Mouse (Mus musculus): ENCODE results near the gene Ap1s1.

The Ap1s1 gene

DNA sequence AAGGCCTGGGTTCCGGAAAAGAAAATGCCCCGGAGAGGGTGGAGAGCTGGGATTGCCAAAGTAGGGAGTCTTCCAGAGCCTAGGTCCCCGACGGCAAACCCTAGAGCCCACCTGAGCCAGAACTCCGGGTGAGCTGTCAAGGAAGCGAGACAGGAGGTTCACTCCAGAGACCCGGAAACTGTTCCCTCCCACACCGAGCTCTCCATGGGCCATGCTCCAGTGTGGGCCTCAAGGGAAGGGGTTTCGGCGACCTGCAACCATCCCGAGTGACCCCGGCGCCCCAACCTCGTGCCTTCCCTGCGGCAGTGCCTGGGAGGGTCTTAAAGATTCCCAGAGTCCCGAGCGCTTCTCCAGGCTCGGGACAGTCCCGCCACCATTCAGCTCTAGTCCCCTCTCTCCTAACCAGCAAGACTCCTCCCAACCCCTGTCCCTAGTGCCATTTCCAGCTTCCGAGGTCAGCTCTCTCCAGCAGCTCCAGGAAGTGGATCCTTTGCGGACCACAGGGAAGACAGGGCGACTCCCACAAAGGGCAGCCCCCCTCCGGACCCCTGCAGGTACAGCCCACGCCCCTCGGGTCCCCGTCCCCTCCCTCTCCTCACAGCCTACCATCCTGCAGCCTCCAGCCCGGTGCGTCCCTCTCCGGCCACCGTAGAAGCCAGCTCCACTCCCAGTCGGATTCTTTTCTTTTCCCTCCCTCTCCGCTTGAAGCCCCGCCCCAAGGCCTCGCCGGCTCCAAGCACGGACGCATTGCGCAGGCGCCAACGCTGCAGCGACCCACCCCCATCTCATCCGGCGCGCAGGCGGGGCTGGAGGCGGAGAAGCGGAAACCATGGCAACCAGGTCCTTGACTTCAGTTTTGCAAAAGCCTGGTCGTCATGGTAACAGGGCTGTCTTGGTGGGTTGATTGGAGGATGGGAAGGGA is at the start of gene Ap1s1:
TSS of gene Ap1s1 (minus strand) at position 734 of the 922 bp plus-strand sequence.
- peak; percentile 98 for DNase-seq

DNA sequence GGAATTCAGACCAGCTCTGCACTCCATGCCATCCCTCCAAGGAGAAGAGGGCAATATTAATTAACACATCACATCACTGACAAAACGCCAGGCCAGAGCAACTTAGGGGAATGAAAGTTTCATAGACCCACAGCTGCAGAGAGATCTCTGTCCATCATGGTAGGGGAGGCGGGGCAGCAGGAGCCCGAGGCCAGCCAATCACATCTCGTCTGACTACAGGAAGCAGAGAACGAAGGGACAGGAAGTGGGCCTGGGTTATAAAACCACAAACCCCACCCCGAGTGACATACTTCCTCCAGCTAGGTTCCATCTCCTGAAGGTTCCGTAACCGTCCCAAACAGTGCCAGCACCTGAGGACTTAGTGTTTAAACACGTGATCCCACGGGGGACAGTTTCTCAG is 49.2 kb upstream of the Ap1s1 start:
- DNase-seq: no peak

DNA sequence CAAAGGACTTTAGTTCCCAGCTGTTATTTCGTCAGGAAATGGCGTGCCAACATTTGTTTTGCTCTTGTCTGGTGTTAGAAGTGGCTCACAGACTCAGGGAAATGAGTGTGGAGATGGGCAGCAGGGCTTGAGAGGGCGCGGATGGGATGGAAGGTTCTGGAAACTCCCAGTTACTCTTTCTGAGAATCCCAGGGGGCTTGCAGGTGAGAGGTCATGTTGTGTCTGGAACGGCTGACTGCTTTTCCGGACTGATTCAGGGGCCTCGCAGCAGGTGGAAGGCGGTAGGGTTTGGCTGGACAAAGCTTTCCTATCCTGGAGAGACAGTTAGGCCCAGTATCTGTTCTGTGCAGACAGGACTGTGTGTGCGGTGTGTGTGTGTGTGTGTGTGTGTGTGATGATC is 47.8 kb upstream of the Ap1s1 start:
- DNase-seq: no peak

DNA sequence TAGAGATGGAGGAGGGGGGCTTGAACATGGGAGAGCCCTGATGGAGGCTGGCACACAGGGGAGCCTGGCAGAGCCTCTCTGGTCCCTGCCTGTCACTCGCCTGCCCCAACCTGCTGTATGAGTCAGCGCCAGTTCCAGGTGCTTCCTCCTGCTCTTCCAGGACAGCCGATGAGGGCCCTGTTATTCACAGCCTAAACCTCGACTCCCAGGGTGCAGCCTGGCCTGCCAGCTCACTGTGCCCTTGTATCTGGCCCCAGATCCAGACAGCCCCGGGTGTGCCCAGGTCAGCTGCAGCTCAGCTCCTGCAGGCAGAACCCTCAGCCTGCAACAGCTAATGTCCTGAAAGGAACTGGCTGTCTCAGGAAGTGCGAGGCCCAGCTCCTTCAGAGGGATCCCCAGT is 45.6 kb upstream of the Ap1s1 start:
- DNase-seq: no peak

DNA sequence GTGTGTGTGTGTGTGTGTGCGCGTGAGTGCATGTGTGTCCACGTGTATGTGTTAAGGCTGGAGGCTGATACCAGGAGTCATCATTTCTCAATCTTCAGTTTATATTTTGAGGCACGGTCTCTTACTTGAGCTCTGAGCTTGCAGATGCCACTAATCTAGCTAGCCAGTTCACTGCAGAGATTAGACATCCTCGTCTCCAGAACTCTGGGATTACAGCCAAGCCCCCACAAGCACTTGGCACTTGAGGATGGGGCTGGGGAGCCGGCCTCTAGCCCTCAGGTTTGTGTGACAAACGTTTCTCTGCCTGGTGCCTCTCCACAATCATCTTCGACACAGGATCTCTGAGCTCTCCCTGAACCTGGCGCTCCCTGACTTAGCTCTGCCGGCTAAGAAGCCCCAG is 44.9 kb upstream of the Ap1s1 start:
- no peak for DNase-seq

DNA sequence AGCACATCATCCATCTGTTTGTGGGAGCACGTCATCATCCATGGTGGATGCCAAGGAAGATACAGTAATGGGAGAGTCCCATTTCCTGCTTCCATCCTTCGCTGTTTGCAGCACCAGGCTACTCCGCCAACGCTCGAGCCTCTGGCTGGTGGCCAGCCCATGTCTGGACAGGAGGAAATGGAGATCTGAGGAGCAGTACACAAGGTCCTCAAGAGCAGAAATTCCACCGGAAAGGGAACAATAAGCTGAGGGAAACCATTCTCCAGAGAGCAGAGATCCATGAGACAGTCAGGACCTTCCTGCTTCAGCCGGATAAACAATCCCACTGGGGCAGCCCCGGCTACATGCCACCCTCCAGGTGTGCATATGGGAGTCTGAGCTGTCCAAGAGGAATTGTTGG is 41.5 kb upstream of the Ap1s1 start:
- no peak for DNase-seq

DNA sequence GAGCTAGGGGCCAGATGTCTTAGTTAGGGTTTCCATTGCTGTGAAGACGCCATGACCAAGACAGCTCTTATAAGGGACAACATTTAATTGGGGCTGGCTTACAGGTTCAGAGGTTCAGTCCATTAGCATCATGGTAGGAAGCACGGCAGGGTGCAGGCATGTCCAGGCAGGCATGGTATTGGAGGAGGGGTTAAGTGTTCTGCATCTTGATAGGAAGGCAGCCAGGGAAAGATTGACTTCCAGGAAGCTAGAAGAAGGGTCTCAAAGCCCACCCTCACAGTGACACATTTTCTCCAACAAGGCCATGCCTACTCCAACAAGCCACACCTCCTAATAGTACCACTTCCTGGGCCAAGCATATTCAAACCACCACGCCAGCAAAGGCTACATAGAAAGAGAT is 39.8 kb upstream of the Ap1s1 start:
- DNase-seq: no peak

DNA sequence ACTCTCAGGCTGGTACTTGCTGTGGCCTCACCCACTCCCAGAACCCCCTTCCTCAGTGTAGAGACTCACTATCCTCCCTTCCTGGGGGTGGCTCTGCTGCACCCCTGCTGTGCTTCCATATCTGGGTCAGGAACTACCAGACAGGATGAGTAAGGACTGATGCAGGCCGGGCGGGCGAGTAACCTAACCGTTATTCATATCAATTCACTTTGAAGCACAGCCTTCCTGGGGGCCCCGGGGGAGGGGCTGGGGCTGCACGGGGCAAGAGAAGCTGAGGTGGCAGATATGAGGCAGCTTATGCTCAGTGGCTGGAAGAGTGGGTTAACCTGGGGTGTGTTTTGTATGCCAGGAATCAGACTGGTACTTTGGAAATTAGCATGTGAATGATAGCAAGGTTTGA is 39.1 kb upstream of the Ap1s1 start:
- no peak for DNase-seq

DNA sequence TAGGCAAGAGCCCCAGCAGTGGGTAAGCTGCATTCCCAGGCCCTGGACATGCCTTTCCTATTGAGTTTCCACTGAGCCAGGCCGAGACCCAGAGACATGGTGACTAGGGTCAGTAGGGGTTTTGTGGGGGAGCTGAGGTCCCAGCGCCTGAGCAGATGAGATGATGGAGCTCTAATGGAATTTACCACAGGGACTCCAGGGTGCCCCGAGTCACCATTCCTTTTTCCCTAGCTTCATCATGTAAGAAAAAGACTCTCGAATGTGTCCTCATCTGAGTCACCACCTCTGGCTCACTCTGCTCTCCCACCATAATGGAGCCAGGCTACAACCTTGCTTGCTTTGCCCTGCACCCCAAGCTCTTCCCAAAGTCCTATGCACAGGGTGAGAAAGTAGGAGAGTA is 37.1 kb upstream of the Ap1s1 start:
- no peak for DNase-seq

DNA sequence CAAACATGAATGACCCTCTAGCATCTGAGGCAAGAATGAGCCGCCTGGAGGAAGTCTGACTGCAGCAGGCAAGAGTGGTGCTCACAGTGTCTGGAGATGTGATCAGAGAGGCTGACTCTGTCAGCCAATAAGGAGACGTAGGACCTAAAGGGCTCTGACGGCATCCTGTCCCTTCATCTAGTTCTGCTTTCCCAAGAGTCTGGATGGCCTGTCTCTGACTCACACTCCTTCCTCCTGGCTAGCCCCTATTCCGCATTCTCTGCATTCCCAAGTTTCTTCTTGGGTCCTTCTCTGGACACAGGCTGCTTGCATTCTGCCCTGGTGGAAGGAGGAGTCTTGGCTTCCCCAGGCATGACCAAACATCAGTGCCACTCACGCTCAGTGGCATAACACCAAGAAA is 33.9 kb upstream of the Ap1s1 start:
- DNase-seq: peak; percentile 68

DNA sequence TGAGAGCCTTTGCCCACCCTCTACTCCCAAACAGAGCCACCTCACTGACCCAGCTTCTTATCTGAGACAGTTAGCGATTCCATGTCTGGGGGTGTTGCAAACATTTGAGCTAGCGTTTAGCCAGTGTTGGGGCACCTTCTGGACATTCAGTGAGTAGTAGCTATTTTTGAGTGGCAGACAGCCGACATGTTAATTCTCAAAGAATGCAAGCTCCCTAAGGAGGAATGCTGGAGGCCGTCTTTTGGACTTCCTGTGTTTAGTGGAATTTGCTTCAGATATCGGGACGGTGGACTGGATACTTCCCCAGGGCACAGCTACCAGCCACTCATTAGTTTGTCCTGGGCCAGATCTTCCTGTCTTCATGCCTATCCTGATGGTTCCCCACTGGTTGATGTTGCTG is 32.7 kb upstream of the Ap1s1 start:
- no peak for DNase-seq

DNA sequence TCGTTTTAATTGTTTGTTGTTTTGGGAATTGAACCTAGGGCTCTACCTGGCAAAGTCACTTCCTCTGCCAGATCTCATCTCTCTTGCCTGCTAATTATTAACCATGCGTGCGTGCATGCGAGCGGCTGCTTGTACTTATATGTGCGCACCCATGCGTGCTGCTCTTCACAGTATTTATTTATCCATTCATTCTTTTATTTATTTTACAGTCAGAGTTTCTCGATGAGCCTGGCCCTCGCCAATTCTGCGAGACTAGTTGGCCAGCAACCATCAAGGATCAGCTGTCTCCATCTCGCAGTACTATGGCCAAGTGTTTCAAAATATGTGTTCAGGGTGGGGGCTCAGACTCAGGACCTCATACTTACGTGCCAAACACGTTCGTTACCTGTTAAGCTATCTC is 32.1 kb upstream of the Ap1s1 start:
- no peak for DNase-seq

DNA sequence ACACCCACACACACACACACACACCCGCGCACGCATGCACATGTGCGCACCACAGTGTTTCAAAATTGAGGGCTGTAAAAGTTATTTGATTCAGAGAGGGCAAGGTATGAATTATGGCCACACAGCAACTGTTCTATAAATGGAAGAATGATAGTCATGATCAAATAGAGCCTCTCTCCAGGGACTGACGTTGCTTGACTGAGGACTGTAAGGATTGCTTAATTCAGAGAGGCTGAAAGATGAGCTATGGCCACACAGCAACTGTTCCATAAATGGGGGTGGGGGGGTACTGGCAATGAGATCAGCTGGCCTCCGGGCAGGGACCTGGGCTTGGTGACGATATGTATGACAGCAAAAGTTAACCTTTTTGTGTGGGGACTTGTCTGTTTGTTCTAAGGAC is 31.3 kb upstream of the Ap1s1 start:
- no peak for DNase-seq

DNA sequence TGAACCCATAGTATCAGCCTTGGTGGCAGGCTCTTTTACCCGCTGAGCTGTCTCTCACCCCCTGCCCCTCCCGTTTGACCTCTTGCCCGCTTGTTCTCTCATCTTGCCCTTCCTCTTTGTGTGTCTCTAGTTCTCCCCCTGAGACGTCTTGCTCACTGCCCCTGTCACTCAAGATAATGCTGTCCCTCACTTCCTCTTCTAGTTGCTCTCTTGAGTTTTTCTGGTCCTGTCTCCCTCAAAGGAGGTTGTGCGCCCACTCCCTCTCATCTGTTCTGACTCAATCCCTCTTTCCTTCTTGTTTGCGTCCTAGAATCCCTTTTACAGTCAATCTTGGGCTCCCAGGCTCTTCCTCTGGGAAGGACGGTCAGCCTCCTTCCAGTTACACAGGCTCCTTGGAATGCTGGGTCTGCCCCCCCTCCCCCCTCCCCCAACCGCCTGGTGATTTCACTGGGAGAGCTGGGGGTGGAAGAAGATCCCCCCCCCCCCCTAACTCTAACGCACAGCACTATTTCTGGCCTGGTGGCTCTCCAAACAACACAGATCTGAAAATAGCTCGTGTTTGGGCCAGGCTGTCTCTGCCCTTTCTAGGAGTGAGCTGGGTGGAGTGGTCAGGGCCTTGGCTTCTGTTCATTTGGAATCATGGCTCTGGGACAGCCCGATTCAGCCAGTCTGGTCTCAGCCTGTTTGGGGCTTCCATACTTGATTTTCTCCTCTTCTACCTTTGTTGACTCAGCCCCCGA is 30.4 kb upstream of the Ap1s1 start:
- peak; percentile 81 for DNase-seq

DNA sequence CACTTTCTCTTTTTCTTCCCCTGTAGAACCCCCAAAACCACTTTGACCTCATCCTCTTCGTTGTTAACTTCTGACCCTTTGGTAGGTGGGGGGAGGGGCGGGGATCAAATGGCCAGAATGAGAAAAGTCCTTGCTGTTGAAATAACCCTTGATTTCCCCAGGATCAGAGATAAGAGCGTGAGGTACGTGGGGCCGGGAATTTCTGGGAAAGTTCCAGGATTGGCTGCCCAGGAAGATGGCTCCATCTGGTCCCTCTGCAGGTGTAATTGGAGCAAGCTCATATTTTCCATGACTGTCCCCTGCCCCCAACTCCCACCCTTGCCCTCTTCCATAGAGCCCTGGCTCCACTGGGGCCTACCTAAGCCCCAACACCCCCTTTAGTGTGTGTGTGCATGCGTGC is 29.8 kb upstream of the Ap1s1 start:
- DNase-seq: no peak

DNA sequence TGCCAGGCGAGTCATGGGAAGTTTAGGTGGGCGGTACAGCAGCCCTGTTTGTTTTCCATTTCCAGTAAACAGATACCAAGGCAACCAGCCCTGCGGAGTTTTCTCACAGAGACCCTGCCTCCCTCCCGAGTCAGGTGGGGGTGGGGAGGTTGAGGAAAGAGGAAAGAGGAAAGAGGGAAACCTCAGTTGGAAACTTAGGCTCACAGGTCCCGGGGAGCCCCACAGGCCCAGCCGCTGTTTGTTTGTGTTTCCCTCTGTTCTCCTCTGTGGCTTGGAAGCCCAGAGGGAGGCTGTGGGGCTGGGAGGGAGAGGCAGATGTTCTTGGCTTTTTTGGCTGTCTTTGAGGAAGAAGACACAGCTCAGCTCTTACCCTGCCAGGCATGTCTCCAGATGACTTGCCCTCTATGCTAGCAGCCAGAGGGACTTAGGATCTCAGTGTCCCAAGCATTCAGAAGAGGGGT is 28.3 kb upstream of the Ap1s1 start:
- peak; percentile 27 for DNase-seq

DNA sequence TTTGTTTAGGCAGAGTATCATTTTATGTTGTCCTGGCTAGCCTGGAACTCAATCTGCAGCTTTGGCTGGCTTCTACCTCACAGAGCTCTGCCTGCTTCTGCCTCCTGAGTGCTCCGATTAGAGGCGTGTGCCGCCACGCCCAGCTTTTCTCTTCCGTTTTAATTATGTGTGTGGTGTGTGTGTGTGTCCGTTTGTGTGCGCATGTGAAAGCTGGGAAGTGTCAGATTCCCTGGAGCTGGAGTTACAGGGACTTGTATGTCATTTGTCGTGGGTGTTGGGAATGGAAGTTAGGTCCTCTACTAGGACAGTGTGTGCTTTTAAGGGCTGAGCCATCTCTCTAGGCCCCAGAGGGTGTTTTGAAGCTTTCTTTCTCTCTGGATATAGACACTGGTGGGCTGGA is 27.2 kb upstream of the Ap1s1 start:
- no peak for DNase-seq

DNA sequence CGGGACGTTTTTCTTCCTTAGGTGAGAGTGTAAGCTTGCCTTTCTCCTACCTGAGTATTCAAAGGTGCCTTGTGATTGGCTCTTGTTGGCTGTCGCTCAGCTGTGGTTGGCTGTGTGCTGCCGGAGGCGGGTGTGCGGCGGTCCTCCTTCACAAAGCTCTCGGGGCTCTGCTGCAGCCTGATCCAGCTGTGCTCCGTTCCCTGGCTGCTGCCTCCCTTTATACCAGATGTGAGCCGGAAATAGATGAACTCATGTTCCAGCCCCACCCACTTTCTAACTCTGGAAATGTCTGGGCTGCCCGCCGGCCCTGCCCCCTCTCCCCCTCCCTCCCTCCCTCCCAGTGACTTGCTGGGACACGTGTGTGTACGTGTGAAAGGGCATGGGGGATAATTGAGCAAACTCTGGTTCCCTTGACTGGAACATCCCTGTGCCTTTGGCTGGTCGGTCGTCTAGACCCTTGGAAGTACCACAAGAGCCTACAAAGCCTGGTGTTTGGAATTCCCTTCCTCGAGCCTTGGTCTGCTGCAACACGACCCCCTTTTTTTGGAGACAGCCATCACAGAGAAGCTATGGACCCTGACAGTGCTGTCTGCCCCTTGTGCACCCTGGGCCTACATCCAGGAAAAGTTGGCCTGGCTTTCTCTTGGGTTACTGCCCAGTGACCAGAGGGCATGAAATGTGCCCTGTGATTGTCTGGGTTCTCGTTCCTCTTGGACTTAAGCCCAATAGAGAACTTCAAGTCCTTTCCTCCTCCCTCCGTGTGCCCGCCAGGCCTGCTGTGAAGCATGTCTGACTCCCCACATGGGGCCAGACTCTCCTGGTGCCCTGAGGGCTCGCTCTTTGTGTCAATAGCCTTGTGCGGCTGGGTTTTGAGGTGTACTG is 26.4 kb upstream of the Ap1s1 start, which contains the start of gene Serpine1:
TSS of gene Serpine1 (minus strand) at position 190 of the 882 bp plus-strand sequence.
- peak; percentile 76 for DNase-seq

DNA sequence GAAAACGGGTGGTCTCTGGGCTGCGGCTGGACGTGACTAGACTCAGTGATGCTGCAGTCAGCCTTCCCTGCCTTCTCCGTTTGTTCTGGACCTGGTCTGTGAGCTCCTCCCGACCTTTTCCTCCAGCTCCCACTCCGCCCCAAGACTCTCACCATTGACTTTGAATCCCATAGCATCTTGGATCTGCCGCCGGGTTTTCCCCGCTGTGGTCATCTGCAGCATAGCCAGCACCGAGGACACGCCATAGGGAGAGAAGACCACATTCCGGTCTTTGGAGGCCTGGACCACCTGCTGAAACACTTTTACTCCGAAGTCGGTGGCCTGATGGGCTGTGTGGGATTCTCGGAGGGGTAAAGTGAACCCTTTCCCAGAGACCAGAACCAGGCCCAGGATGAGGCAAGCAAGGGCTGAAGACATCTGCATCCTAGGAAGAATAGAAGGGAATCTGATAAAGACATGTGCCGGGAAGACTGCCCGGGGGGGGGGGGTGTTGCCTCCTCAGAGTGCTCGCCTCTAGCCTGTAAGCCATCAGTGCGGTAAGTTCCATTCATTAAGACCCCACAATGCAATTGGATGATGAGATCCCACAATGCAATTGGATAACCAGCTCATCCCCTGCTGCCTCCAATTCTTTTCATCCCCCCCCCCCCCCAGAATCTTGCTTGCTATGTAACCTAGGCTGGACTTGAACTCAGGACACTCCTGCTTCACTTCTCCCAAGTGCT is 25.1 kb upstream of the Ap1s1 start:
- no peak for DNase-seq

DNA sequence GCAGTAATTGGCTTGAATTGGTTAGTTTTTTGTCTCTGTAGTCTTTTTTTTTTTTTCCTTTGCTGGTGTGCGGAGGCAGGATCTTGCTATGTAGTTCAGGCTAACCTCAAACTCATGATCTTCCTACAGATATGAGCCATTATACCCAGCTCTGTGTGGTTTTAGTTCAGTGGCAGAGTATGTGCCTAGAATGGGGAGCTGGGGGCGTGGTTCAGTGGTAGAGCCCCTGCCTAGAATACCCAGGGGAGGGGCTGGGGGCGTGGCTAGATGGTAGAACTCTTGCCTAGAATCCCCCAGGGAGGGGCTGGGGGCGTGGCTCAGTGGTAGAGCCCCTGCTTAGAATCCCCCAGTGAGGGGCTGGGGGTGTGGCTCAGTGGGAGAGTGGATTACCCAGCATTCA is 22.8 kb upstream of the Ap1s1 start:
- DNase-seq: no peak

DNA sequence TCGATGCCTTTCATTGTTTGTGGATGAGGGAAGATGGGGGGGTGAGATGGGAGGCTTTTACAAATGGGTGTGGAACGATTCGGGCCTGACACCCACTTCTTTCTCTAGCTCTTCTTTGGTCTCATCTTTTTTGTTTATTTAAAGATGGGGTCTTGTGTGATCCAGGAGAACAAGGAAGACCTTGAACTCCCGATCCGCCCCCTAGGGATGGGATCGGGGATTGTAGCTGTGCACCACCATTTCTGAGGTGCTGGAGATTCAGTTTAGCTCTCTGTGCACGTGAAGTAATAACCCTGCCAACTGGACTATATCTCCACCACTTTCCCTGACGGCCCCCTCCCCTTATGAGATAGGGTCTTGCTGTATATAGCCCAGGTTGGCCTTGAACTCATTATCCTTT is 20.0 kb upstream of the Ap1s1 start:
- DNase-seq: no peak

DNA sequence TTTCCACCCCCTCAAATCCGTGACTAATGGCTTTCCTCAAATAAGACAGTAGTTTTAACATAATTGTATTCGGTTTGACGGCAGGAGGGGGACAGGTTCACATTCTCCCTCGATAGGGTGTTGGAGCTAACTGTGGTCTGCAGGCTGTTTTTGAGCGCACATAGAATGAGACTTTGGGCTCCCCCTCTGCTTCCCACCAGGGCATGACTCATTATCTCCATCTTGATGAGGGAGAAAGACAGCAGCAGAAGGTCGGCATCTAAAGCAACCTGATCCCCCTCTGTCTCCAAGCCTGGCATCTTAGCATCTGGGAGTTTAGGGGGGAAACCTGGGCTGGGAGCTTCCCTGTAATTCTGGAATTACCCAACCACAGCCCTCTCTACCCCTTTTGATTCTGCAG is 19.5 kb upstream of the Ap1s1 start:
- no peak for DNase-seq
